Mouse (Mus musculus) hindbrain, embryonic 10.5 days (tissue): Measurements from ENCODE around the gene Fam110c. TPM values are rescaled to one million over a fixed set of nuclear protein-coding genes. Genes with fewer than 3 reads are reported as not detected.

ENCODE experiments used
- DNase-seq: peaks from one replicate; pipeline ENCODE4 v3.0.0-alpha.2; 2017; ENCODE audit warnings: low spot score
- H3K27ac ChIP-seq: fragments of 300-500 bp; sonication (generic); 2 replicates; pipeline ENCODE4 v1.5.1; 2016; ENCODE audit warnings: mild to moderate bottlenecking, moderate library complexity
- H3K27me3 ChIP-seq: fragments of 300-500 bp; sonication (generic); 2 replicates; pipeline ENCODE4 v1.6.1; 2016; ENCODE audit warnings: mild to moderate bottlenecking; ENCODE audit not compliant: poor library complexity, insufficient read depth, severe bottlenecking
- H3K36me3 ChIP-seq: fragments of 300-500 bp; sonication (generic); 2 replicates; pipeline ENCODE4 v1.6.1; 2016; ENCODE audit warnings: mild to moderate bottlenecking, moderate library complexity
- H3K4me1 ChIP-seq: fragments of 300-500 bp; sonication (generic); replicated peaks from 2 replicates; pipeline ENCODE4 v1.6.1; 2016; ENCODE audit warnings: mild to moderate bottlenecking
- H3K4me3 ChIP-seq: fragments of 300-500 bp; sonication (generic); 2 replicates; pipeline ENCODE4 v1.5.1; 2016; ENCODE audit warnings: mild to moderate bottlenecking, moderate library complexity
- H3K9me3 ChIP-seq: fragments of 300-500 bp; sonication (generic); 2 replicates; pipeline ENCODE4 v1.6.1; 2016; ENCODE audit warnings: mild to moderate bottlenecking, moderate library complexity
- WGBS: fragments of 180-500 bp; shearing (Covaris S2); methylation state at CpG from one replicate; pipeline ENCODE4 v1.1.7; 2016; 5-methylcytosine and 5-hydroxymethylcytosine counted together
- polyA plus RNA-seq: library from polyadenylated mRNA; unstranded; fragments of >200 nt; fragmentation: Nextera tagmentation; extraction: Ambion mirVana; gene quantifications from 2 replicates; pipeline ENCODE4 v1.2.1, GENCODE M21; 2016

Fam110c gene
- polyA plus RNA-seq, 1 experiment from 2014 or later, result 0.31 TPM

DNA sequence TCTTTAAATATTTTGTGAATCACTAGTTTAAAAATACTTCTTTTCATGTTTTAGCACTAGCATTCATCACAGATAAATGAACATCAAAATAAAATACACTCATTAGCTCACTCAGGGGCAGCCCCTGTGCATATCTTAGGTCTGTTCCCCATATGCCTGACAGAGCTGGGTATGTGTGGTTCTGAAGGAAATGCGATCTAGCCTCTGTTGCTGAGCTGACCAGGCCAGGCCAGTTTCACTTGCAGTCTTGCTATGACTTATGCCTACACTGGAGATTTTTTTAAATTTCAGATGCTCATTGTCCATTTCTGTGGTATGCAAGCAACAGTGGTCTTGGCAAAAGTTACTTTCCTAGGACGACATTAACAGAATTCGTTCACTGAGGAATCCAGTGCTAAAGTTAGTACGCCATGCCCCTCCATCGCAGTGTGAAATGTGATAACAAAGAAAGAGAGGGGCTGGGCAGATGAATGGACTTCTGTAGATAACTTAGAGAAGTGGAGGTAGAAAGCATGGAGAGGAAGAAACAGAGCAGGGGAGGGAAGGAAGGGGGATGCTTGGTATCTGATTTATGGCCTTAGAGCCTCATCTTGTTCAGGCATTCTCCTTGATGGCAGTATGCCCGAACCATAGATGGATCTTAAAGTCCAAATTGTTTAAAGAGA, 7.4 kb downstream of the Fam110c start:
- no peaks in the 10 kb centered on the region for H3K9me3 ChIP-seq
- 88% methylated on average over 6 of the region's 6 CpGs for WGBS
- no peaks in the 10 kb centered on the region for H3K36me3 ChIP-seq
- no peak overlapping the region for H3K4me3 ChIP-seq
- H3K27ac ChIP-seq, result no peak overlapping the region
- no peak for DNase-seq
- H3K27me3 ChIP-seq, result peaks cover 15% of the 10 kb centered on the region
- H3K4me1 ChIP-seq, result no peaks in the 10 kb centered on the region

DNA sequence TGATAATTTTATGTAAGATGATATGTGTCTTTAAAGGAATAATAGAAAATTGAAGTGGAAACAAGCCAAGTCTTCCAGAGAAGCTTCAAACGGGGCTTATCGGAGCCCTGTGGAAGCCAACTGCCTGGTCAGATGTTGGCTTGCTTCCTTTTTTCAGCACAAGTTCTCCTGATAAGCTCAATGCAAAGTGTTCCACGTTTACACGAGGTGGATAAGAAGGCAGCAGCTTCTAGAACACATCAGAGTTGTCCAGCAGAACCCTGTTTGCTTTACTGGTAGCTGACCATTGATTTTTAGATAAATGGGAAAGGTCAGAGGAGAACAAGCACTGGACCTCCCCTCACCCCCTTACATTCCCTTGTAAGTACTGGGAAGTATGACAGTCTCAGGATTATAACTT, 9.3 kb downstream of the Fam110c start:
- Histone ChIP-seq H3K4me1 (no peaks in the 10 kb centered on the region), H3K27me3 (no peaks in the 10 kb centered on the region), H3K4me3 (no peak overlapping the region), H3K36me3 (no peaks in the 10 kb centered on the region), H3K9me3 (no peaks in the 10 kb centered on the region), H3K27ac (no peak overlapping the region)
- no peak for DNase-seq
- WGBS, result 83% methylated on average over 4 of the region's 4 CpGs

DNA sequence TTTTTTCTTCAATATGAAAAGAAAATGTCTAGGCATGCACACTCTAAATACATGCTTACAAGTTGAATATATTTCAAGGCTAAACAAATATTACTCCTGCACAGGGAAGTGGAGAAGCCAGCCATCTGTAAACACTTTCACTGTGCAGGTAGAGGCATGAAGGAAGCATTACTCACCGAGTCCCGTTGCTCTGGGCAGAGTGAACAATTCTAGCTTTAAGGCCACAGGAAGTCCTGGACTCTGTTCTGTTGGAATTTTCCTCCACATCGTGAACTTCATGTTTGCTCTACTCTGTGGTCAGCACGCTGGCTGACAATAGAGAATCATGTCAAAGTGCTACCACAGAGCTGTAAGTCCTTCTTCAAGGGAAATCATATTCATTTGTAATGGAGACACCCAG, 9.7 kb downstream of the Fam110c start:
- H3K27me3 ChIP-seq, result no peaks in the 10 kb centered on the region
- WGBS, result 88% methylated on average over 4 of the region's 4 CpGs
- DNase-seq, result no peak
- no peaks in the 10 kb centered on the region for H3K36me3 ChIP-seq
- no peak overlapping the region for H3K27ac ChIP-seq
- no peaks in the 10 kb centered on the region for H3K4me1 ChIP-seq
- H3K4me3 ChIP-seq, result no peak overlapping the region
- no peaks in the 10 kb centered on the region for H3K9me3 ChIP-seq

DNA sequence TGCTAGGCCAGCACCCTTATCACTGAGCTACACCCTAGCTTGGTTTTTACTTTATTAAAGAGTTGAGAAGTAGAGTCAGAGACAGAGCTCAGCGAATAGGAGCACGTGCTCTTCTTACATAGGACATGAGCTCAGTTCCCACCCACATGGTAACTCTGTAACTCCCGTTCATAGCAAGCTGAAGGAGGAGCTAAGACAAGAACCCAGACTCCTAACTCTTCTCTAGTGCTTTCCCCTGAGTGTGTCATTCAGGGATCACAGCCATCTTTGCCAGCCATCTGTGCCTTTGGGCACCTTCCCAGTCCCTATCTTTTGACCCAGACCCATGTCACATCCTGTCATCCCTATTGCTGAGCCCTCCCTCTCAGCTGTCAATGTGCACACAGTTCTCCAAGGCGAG, 13.4 kb downstream of the Fam110c start:
- WGBS, result 86% methylated on average over 4 of the region's 4 CpGs
- Histone ChIP-seq H3K27ac (no peak overlapping the region), H3K4me3 (no peak overlapping the region), H3K4me1 (peaks cover 6% of the 10 kb centered on the region; the same call in 1 of the 2 replicates), H3K36me3 (no peaks in the 10 kb centered on the region), H3K9me3 (no peaks in the 10 kb centered on the region), H3K27me3 (no peaks in the 10 kb centered on the region)
- DNase-seq, result no peak

DNA sequence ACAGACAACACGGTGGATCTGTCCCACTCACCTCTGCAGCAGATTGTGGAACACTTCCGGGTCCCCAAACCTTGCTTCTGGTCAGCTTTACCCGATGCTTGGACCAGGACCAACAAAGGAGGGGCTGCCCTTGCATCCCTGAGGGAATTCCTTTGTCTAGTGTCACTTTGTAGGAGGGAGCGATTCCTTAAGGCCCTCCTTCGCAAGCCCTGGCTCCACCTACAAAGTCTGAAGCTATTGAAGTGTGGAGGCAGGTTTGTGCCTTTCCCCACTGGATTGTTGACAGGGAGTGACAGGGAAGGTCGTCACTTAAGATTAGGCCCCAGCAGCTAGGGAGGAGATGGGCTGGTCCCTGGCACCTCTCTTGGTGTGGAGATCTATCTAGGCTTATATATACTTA, 16.7 kb downstream of the Fam110c start:
- H3K27me3 ChIP-seq, result no peaks in the 10 kb centered on the region
- DNase-seq, result no peak
- H3K27ac ChIP-seq, result no peak overlapping the region
- peaks cover 6% of the 10 kb centered on the region; the same call in 1 of the 2 replicates for H3K4me1 ChIP-seq
- no peaks in the 10 kb centered on the region for H3K9me3 ChIP-seq
- no peak overlapping the region for H3K4me3 ChIP-seq
- H3K36me3 ChIP-seq, result no peaks in the 10 kb centered on the region
- 20% methylated on average over 6 of the region's 6 CpGs for WGBS

DNA sequence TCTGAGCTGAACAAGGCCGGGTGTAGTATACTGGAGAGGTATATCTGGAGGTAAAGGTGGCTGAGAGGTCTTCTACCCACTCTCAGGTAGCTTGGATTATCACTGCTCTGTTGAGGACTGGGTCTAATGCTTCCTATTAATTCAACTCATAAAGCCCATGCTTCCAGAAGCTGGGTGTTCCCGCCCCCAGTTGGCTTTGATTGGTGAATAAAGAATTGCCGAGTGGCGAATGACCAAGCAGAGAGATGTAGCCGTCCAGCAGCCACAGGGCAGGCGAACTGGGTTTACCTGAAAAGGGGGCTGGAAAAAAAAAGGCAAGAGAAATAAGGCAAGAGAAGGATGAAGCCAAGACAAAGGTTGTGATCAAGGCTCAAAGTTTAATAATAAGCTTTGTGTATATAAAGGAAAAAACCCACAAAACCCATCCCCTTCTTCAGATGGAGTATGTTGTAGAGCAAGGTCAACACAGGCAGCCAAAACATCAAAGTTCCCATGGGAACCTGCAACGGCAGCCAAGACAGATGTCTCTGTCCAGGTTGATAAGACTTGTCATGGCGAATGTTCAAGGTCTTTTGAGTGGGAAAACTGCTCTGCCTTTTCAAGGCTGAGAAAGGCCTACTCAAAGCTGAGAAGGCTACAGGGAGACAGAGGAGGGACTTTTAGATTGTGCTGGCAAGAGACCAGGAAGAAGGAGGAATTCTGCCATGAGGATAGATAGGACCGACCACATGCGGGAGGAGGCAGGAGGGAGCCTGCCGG, 17.4 kb downstream of the Fam110c start:
- no peak for DNase-seq
- H3K36me3 ChIP-seq, result no peaks in the 10 kb centered on the region
- 79% methylated on average over 11 of the region's 11 CpGs for WGBS
- no peak overlapping the region for H3K27ac ChIP-seq
- no peaks in the 10 kb centered on the region for H3K9me3 ChIP-seq
- no peaks in the 10 kb centered on the region for H3K27me3 ChIP-seq
- peaks cover 6% of the 10 kb centered on the region; the same call in 1 of the 2 replicates for H3K4me1 ChIP-seq
- H3K4me3 ChIP-seq, result no peak overlapping the region

DNA sequence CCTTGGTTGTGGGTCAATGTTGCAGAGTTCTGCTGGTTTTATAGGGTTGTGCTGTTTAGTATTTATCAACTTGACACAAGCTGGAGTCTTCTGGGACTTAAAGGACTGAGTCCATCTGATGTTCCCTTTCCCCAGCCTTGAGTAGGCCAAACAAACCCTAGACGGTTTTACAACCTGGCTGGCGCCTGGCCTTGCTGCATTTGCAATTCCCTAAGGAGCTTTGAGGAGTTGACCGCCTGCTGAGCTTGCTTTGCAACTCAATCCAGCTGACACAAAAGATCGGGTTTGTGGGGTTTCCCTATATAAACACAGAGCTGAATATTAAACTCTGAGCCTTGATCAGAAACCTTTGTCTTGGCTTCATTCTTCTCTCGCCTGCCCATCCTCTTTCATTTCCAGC, 18.8 kb downstream of the Fam110c start:
- Histone ChIP-seq H3K4me3 (no peak overlapping the region), H3K9me3 (no peaks in the 10 kb centered on the region), H3K27ac (no peak overlapping the region), H3K27me3 (no peaks in the 10 kb centered on the region), H3K36me3 (no peaks in the 10 kb centered on the region), H3K4me1 (peaks cover 6% of the 10 kb centered on the region; the same call in 1 of the 2 replicates)
- no peak for DNase-seq
- 17% methylated on average over 5 of the region's 5 CpGs for WGBS

DNA sequence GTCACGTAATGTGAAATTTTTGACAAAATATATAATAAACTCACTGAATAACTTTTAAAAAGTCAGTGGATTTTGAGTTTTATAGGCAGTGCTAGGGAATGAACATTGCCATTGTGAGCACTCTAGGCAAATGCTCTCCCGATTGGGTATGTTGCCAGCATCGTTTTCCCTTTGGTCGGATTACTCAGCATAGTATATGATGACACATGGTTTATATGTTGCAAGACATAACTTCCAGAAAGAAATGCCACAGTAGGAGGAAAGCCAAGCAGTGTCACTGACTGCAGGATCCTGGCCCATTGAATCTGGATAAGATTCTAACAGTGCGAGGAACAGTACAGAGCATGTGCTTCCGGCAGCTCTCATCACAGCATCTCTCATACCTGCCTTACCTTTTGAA, 23.5 kb downstream of the Fam110c start:
- WGBS, result 91% methylated on average over 6 of the region's 6 CpGs
- no peak for DNase-seq
- Histone ChIP-seq H3K4me1 (no peaks in the 10 kb centered on the region), H3K27ac (no peak overlapping the region), H3K9me3 (no peaks in the 10 kb centered on the region), H3K4me3 (no peak overlapping the region), H3K27me3 (no peaks in the 10 kb centered on the region), H3K36me3 (no peaks in the 10 kb centered on the region)

DNA sequence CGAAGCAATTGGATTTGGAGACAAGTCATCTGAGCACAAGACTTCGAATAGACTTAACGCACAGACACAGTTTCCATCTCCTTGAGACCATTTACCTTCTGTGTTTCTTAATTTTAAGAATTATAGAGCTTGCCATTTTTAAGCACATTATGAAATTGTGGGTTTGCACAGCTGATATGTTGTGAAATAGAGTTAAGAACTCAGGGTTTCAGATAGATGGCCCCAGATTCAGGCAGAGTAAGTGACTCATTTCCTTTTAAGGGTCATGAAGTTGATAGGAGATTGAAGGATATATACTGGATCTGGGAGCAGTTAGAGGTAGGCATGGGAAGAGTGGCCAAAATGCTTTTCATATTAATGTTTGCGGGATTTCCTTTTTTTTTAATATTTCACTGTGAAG, 27.5 kb downstream of the Fam110c start:
- Histone ChIP-seq H3K27me3 (no peaks in the 10 kb centered on the region), H3K27ac (no peak overlapping the region), H3K4me3 (no peak overlapping the region), H3K36me3 (no peaks in the 10 kb centered on the region), H3K4me1 (no peaks in the 10 kb centered on the region), H3K9me3 (no peaks in the 10 kb centered on the region)
- 94% methylated on average over 4 of the region's 4 CpGs for WGBS
- DNase-seq, result no peak

DNA sequence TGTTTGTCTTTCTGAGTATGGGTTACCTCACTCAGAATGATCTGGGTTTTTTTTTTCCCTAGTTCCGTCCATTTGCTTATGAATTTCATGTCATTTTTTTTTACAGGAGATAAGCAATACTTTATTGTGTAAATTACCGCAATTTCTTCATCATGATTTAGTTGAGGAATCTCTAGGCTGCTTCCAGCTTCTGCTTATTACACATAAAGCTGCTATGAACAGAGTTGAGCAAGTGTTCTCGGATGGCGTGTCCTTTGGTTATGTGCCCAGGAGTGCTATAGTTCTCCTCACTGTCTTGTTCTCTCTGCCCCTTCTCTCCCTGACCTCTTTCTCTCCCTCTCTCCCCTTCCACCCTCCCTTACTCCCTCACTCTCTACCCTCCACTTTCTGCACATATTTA, 28.2 kb downstream of the Fam110c start:
- 87% methylated on average over 4 of the region's 4 CpGs for WGBS
- Histone ChIP-seq H3K27me3 (no peaks in the 10 kb centered on the region), H3K36me3 (no peaks in the 10 kb centered on the region)

DNA sequence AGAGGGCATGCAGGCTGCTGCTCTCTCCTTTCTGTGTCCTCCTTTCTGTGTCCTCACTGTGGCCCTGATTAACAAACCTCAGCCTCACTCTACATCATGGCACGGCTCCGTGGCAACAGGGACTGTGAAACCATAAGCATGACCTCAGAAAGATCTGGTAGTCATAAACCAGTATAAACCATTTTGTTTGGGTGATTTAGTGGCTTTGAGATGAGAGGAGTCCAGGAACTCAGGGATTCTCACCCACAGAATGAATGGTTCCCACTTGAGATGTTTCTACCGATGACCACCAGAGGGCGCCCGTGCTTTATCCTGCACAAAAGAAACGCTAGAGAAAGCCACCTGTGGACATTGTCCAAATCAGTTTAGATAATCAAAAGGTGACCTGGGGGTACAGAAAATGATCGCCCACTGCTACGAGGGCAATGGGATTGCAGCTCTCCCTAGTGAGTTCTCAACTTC, 42.4 kb downstream of the Fam110c start:
- 18% methylated on average over 8 of the region's 8 CpGs for WGBS
- no peaks in the 10 kb centered on the region for H3K36me3 ChIP-seq
- no peak overlapping the region for H3K27ac ChIP-seq
- H3K9me3 ChIP-seq, result no peaks in the 10 kb centered on the region
- H3K27me3 ChIP-seq, result no peaks in the 10 kb centered on the region
- H3K4me1 ChIP-seq, result no peaks in the 10 kb centered on the region
- H3K4me3 ChIP-seq, result no peak overlapping the region
- peak; percentile 65 for DNase-seq

More for the DNA sequence above, 28.2 kb downstream of the Fam110c start:
- Histone ChIP-seq H3K4me3 (no peak overlapping the region), H3K27ac (no peak overlapping the region), H3K4me1 (no peaks in the 10 kb centered on the region), H3K9me3 (no peaks in the 10 kb centered on the region)
- no peak for DNase-seq

DNA sequence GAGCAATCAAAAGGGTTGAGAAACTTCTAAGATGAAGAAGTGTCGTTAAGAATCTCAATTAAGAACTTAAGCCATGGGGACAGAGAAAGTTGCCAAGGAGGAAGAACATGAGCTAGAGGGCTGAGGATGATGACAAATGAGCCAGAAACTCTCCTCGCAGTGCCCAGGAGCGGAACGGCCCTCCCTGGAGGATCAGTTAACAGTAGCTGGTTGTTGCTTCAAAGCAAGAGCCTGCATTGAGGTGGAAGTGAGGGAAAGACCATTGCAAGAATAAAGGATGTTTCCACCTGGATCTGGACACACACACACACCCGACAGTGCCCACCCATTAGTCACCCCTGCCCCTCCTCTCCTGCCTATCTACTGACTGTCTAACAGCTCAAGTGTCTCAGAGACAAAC, 46.9 kb downstream of the Fam110c start:
- Histone ChIP-seq H3K9me3 (no peaks in the 10 kb centered on the region), H3K27ac (no peak overlapping the region), H3K4me3 (no peak overlapping the region), H3K36me3 (no peaks in the 10 kb centered on the region), H3K4me1 (no peaks in the 10 kb centered on the region), H3K27me3 (no peaks in the 10 kb centered on the region)
- 72% methylated on average over 5 of the region's 5 CpGs for WGBS
- DNase-seq, result no peak

DNA sequence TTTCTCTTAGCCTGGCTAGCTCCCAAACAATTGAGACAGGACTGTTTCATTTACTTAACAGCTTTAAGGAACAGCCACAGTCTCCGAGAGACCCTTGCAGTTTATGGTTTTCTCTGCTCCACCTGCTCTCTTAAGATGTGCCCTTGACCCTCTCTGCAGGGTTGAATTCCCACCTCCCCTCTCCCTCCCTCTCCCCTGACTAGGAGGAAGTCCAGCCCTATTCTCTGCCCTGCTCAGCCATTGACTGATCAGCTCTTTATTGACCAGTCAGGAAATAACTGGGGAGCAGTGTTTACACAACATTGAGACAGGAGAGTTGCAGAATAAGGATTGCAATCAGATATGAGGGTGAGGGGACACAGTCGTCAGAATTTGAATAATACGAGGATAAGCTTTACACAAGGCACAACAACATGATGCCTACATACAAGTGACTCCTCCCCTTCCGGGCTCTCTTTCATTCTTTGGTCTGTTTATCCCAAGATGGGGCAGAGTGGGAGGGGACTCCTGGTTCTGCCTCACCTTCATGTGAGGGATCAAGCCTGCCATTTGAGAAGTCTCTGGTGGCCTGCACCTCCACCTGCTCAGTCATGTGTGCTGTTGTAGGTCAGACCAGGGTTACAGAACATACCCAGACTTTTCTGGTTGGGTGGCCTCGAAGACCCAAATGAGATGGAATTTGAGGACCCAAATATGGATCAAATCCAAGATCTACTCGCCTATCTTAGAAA, 49.4 kb downstream of the Fam110c start:
- no peak for DNase-seq
- WGBS, result 75% methylated on average over 6 of the region's 6 CpGs

More for the DNA sequence above, 49.4 kb downstream of the Fam110c start:
- Histone ChIP-seq H3K4me3 (no peak overlapping the region), H3K9me3 (no peaks in the 10 kb centered on the region), H3K27ac (no peak overlapping the region), H3K4me1 (no peaks in the 10 kb centered on the region), H3K36me3 (no peaks in the 10 kb centered on the region), H3K27me3 (no peaks in the 10 kb centered on the region)
